Comparison of ENCODE assay signal across 11 mouse cellular contexts in genomic region chr5:139734016-139734415, GRCm38 (mm10). TPM values are rescaled to one million over a fixed set of nuclear protein-coding genes. Genes with fewer than 3 reads are reported as not detected.
DNase-seq lines count a peak whose midpoint lies in the region; ATAC-seq and TF ChIP-seq lines count a peak whose summit lies in the region.
"Had no signal": no experiment of that assay in that cellular context is flagged by ENCODE, and none has a peak within 500 bp of the region (broad histone marks: within the 10 kb centered on the region; RNA-seq: fewer than 3 reads in every experiment).

No protein-coding gene starts in this region.

- 53% methylated on average over 3 of the region's 3 CpGs for WGBS in lung, postnatal 0 days
- 52% methylated on average over 3 of the region's 3 CpGs for WGBS in intestine, embryonic 16.5 days
- 11% methylated on average over 3 of the region's 3 CpGs for WGBS in small intestine, adult 2 months

- DNase-seq in lung, postnatal 0 days (ENCODE audit: low spot score), result no peak
- no peak for DNase-seq in lung, postnatal 25 days (ENCODE audit: low spot score)
- DNase-seq in c-Kit-positive CD71-positive TER-119-positive erythroid progenitor cells, embryonic 14.5 days (ENCODE audit: low spot score), result peak; percentile 88
- no peak for DNase-seq in adipocyte (ENCODE audit: low spot score)
- DNase-seq: heart, postnatal 4 days; right cerebral cortex, adult 18-20 months; thymus, postnatal 4 days had no signal

- H3K4me3 ChIP-seq in lung, postnatal 0 days (ENCODE audit: low read depth, low read length), result no peak overlapping the region
- H3K4me3 ChIP-seq in intestine, embryonic 16.5 days (ENCODE audit: low read length), result peak overlapping the region; percentile 71; the same call in 1 of the 2 replicates
- H3K4me3 ChIP-seq in small intestine, adult 2 months (ENCODE audit: low read depth, low read length), result no peak overlapping the region
- H3K4me3 ChIP-seq: midbrain, embryonic 12.5 days had no signal

- no peak overlapping the region for H3K9ac ChIP-seq in lung, postnatal 0 days (replicated peaks; ENCODE audit: low read depth)
- H3K9ac ChIP-seq in intestine, embryonic 16.5 days (ENCODE audit: low read depth, low read length), result no peak overlapping the region
- H3K9ac ChIP-seq: midbrain, embryonic 12.5 days had no signal

- no peak for ATAC-seq in lung, postnatal 0 days
- no peak for ATAC-seq in intestine, embryonic 16.5 days
- no peak for ATAC-seq in monocyte, adult 5-6 weeks (replicated peaks; ENCODE audit: insufficient number of reproducible peaks, low FRiP score, low TSS enrichment, poor library complexity, severe bottlenecking)

- H3K4me2 ChIP-seq in lung, postnatal 0 days (replicated peaks; ENCODE audit: low read depth, low read length), result peak overlapping the region; percentile 98; the same call in 1 of the 2 replicates
- peak overlapping the region; percentile 99 for H3K4me2 ChIP-seq in intestine, embryonic 16.5 days (ENCODE audit: low read depth, low read length)

- H3K36me3 ChIP-seq in lung, postnatal 0 days (ENCODE audit: insufficient read depth, low read length), result no peaks in the 10 kb centered on the region
- H3K36me3 ChIP-seq in intestine, embryonic 16.5 days (ENCODE audit: control insufficient read depth, insufficient read depth, low read length), result no peaks in the 10 kb centered on the region
- no peaks in the 10 kb centered on the region for H3K36me3 ChIP-seq in small intestine, adult 2 months (ENCODE audit: control insufficient read depth, insufficient read depth, low read length)
- H3K36me3 ChIP-seq: midbrain, embryonic 12.5 days had no signal

- H3K9me3 ChIP-seq in lung, postnatal 0 days (ENCODE audit: low read length), result no peaks in the 10 kb centered on the region
- no peaks in the 10 kb centered on the region for H3K9me3 ChIP-seq in intestine, embryonic 16.5 days (ENCODE audit: control insufficient read depth, low read length)
- H3K9me3 ChIP-seq: midbrain, embryonic 12.5 days had no signal

- no peak for TF ChIP-seq CTCF in lung, postnatal 0 days (IDR thresholded peaks at IDR 0.05)
- TF ChIP-seq CTCF in small intestine, adult 2 months (IDR thresholded peaks at IDR 0.05; ENCODE audit: extremely low read depth, insufficient read length, insufficient replicate concordance, low read depth, low read length), result no peak

- no peak overlapping the region for H3K27ac ChIP-seq in lung, postnatal 0 days (ENCODE audit: low read length)
- H3K27ac ChIP-seq in intestine, embryonic 16.5 days (ENCODE audit: low read length), result peak overlapping the region; percentile 40; the same call in 1 of the 2 replicates
- peak overlapping the region; percentile 96 for H3K27ac ChIP-seq in small intestine, adult 2 months (ENCODE audit: insufficient read depth, low read depth, low read length)
- H3K27ac ChIP-seq: midbrain, embryonic 12.5 days had no signal

- peaks cover 34% of the 10 kb centered on the region for H3K4me1 ChIP-seq in lung, postnatal 0 days (ENCODE audit: insufficient read depth, low read depth, low read length)
- H3K4me1 ChIP-seq in intestine, embryonic 16.5 days (ENCODE audit: control insufficient read depth, insufficient read depth, low read length), result peaks cover 82% of the 10 kb centered on the region
- peaks cover 60% of the 10 kb centered on the region for H3K4me1 ChIP-seq in small intestine, adult 2 months (ENCODE audit: control insufficient read depth, insufficient read depth, insufficient read length, low read length)

- no peak for TF ChIP-seq EP300 in lung, postnatal 0 days (IDR thresholded peaks at IDR 0.05)

- H3K27me3 ChIP-seq in lung, postnatal 0 days (replicated peaks; ENCODE audit: insufficient read depth, low read length), result no peaks in the 10 kb centered on the region
- no peaks in the 10 kb centered on the region for H3K27me3 ChIP-seq in intestine, embryonic 16.5 days (replicated peaks; ENCODE audit: control insufficient read depth, insufficient read depth, low read length)
- H3K27me3 ChIP-seq in small intestine, adult 2 months (ENCODE audit: control insufficient read depth, insufficient read depth, low read length), result no peaks in the 10 kb centered on the region

- TF ChIP-seq POLR2A in small intestine, adult 2 months (IDR thresholded peaks at IDR 0.05; ENCODE audit: low read depth, low read length), result no peak

RNA-seq across cellular contexts. Expression of gene Micall2, which starts 2.1 kb away (rescaled TPM):
- polyA plus RNA-seq in lung, postnatal 0 days (2015; fragmentation: Nextera tagmentation; extraction: Ambion mirVana), result 2.7 and 3.7 TPM in 2 replicates
- polyA plus RNA-seq in intestine, embryonic 16.5 days (2015; fragmentation: Nextera tagmentation; extraction: Ambion mirVana), result 11.6 and 14.8 TPM in 2 replicates
- polyA plus RNA-seq in small intestine, adult 2 months (2012; rRNA removed), result 10.5 and 16.9 TPM in 2 replicates
- total RNA-seq in monocyte, adult 5-6 weeks (2017), result 0.57 to 5.3 TPM in 2 of 3 replicates, not detected in the other

RNA-seq across cellular contexts. Expression of gene Ints1, which starts 41.5 kb away (rescaled TPM):
- 8.6 TPM in 2 replicates for polyA plus RNA-seq in lung, postnatal 0 days (2015; fragmentation: Nextera tagmentation; extraction: Ambion mirVana)
- polyA plus RNA-seq in intestine, embryonic 16.5 days (2015; fragmentation: Nextera tagmentation; extraction: Ambion mirVana), result 18.8 and 18.9 TPM in 2 replicates
- 46.9 and 86.6 TPM in 2 replicates for polyA plus RNA-seq in small intestine, adult 2 months (2012; rRNA removed)
- total RNA-seq in monocyte, adult 5-6 weeks (2017), result 28.1 to 36.6 TPM (median 32.7 TPM) in 3 replicates

RNA-seq across cellular contexts. Expression of gene Mafk, which starts 57.3 kb away (rescaled TPM):
- polyA plus RNA-seq in lung, postnatal 0 days (2015; fragmentation: Nextera tagmentation; extraction: Ambion mirVana), result 38.5 and 38.9 TPM in 2 replicates
- 25.0 and 25.2 TPM in 2 replicates for polyA plus RNA-seq in intestine, embryonic 16.5 days (2015; fragmentation: Nextera tagmentation; extraction: Ambion mirVana)
- polyA plus RNA-seq in small intestine, adult 2 months (2012; rRNA removed), result 27.1 and 70.9 TPM in 2 replicates
- total RNA-seq in monocyte, adult 5-6 weeks (2017), result 73.5 to 94.4 TPM (median 82.2 TPM) in 3 replicates
